Mouse (Mus musculus) megakaryocyte-erythroid progenitor cell, adult 5-6 weeks (primary cell): ENCODE measurements around the gene Krit1. TPM values are rescaled to one million over a fixed set of nuclear protein-coding genes. Genes with fewer than 3 reads are reported as not detected.
"Not testable (repeated sequence)": the region's sequence is repeated elsewhere in the genome, so short reads cannot be mapped to it uniquely, and the experiment has no call there.

Source experiments
- ATAC-seq: replicated peaks from 2 replicates; pipeline ENCODE4 v1.8.0; 2016; ENCODE audit warnings: mild to moderate bottlenecking, inconsistent platforms; ENCODE audit not compliant: severe bottlenecking, poor library complexity, low FRiP score, low TSS enrichment
- total RNA-seq, 2 experiments: library from RNA; stranded (forward) in 1 of 2; stranded (reverse) in 1 of 2; fragments of 200-1000, 215-1000 nt in 1 of 2; fragments of >200 nt in 1 of 2; fragmentation: Nextera tagmentation in 1 of 2; gene quantifications; 2 replicates each; pipeline ENCODE4 v1.2.3; 2014 to 2017

Krit1 gene
- total RNA-seq (2014; fragmentation: Nextera tagmentation) = 68.1 and 79.3 TPM in 2 replicates
- 54.5 and 69.1 TPM in 2 replicates for total RNA-seq (2017)

- ATAC-seq = peak; percentile 84
These were observed at the start of gene Krit1, which contains the start of gene Ankib1 for GRCm38 (mm10) chr5:3802433-3803291. Krit1 (plus strand) TSS chr5:3803184. Ankib1 (minus strand) TSS chr5:3802925.

GRCm38 (mm10) chr5:3771512-3771911, 31.5 kb upstream of the Krit1 start:
- 0 out of 2 replicates have a peak, but pooled peaks have one; percentile 10 for ATAC-seq

DNA sequence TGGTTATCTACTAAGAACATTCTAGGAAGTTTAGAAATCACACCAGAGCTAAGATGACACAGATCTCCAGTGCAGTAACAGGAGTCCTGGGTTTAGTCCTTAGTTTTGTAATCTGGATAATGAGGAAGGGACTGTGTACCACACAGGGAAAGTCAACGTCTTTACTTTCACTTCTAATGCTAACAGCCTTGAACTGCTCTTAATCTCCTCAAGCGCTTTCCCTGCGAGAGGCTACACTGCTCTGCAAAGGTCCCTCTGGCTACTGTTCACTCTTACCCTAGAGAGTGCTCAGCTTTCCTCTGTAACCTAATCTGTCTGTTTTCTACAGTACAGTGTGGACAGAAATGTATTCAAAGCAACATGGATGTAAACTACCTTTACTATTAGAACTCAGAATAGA, 31.0 kb upstream of the Krit1 start:
- peak; percentile 52 for ATAC-seq

GRCm38 (mm10) chr5:3782670-3783069, 20.3 kb upstream of the Krit1 start:
- peak; percentile 72 for ATAC-seq

DNA sequence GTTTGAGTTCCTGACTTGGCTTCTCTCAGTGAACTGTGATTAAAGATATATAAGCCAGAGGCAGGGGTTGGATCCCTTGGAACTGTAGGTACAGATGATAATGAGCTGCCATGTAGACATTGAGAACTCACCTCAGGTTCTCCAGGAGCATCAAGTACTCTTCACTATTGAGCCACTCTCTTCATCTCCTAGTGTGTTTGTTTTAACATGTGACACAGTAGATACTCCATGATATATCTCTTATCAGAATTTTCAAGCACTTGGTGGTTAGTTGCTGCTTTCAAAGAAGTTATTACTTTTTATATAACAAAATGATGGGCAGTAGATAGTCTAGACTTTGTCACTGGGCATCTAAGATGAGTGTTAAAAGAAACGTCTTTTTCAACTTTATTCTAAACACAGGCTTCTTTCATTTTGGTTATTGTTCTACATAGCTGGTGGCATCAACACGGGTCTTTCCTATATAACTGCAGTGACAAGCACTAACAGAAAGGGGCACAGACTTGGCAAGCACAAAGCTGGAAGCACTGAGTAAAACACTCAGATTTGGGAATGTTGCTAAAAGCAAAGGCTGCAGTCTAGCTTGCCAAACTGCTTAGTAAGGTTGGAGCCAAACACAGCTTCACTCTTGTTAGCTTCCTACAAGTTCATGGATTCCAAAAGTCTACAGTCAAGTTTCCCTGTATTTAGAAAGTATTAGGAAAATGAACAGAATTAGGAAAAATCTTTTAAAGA, 18.9 kb upstream of the Krit1 start:
- peak; percentile 75 for ATAC-seq

- ATAC-seq = no peak
These were observed 18.1 kb upstream of the Krit1 start for GRCm38 (mm10) chr5:3784751-3785496.

DNA sequence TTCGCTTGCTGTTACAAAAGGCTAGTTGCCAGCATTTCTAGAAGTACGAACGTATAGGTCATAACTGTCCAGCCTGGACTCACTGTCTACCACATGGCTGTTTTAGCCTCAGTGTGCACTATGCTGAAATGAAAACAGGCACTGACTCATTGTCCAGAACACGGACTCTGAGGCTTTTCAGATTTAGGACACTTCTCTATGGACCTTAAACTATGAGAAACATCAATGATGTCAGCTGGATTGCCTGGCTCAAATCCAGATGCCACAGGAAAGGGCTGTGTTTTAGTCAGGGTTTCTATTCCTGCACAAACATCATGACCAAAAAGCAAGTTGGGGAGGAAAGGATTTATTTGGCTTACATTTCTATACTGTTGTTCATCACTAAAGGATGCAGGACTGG, 15.4 kb upstream of the Krit1 start:
- no peak for ATAC-seq

DNA sequence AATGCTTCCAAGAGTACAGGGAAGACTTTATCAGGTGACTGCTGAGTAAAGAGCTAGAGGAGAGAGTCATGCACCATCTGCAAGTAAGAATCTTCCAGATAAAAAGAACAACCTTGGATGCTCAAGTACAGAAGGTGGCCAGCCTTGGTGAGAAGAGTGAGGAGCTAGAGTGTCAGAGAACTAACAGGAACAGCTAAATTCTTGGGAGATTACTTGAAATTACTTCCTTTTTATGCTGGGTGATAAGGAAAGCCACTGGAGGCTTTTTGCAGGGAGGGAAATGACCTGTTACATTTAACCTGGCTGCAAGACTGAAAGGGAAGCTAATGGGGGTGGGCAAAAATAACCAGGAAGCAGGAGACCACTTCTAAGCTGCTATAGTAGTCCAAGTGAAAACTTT, 11.9 kb upstream of the Krit1 start:
- ATAC-seq = no peak

GRCm38 (mm10) chr5:3797101-3797500, 5.9 kb upstream of the Krit1 start:
- not testable (repeated sequence) for ATAC-seq

- not testable (repeated sequence) for ATAC-seq
These were observed 4.3 kb upstream of the Krit1 start for GRCm38 (mm10) chr5:3798656-3799055.

DNA sequence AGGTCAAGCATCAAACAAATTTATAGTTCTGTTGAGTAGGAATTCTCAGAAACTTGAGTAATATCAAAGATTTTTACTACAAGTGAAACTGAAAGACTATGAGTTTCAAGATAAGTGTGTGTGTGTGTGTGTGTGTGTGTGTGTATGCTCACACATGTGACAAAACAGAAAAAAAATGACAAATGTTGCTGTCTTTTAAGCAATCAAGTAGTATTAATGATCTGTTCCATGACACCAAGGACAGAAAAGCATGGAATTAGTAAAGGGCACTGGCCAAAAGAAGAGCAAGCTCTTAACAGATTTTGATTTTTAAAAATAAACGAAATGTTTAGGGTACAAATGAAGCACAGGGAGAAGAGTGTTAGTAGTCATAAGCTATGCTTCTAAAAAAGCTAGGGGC, 2.9 kb upstream of the Krit1 start:
- ATAC-seq = no peak

DNA sequence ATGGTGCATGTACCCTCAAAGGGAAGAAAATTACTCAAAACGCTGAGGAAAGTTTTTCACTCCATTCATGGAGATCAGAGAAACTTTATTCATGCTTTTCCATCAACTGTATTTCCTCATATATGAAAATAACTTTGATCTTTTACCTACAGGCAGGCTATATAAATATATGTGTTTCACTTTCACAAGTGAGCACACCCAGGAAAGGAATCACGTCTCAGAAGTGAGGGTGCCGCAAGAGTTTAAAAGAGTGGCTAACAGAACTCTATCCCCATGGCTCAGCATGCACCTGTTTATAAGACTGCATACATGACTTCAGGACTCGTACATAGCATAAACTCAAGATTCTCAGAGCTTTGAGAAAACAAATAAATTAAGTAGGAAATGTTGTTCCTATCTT, 2.1 kb upstream of the Krit1 start:
- ATAC-seq = no peak

- ATAC-seq = peak; percentile 35
These were observed 1.1 kb upstream of the Krit1 start for GRCm38 (mm10) chr5:3801672-3802432.

- peak; percentile 86 for ATAC-seq
These were observed 545 bp downstream of the Krit1 start for GRCm38 (mm10) chr5:3803292-3804165.

GRCm38 (mm10) chr5:3808472-3808871, 5.5 kb downstream of the Krit1 start:
- no peak for ATAC-seq

GRCm38 (mm10) chr5:3834107-3834506, 31.1 kb downstream of the Krit1 start:
- ATAC-seq = no peak

- ATAC-seq = 0 out of 2 replicates have a peak, but pooled peaks have one; percentile 22
These were observed 42.0 kb downstream of the Krit1 start, which contains the start of gene Lrrd1 for GRCm38 (mm10) chr5:3845026-3845425. Lrrd1 (plus strand) TSS chr5:3845173.

GRCm38 (mm10) chr5:3870161-3870560, 67.2 kb downstream of the Krit1 start:
- ATAC-seq = no peak
